Mouse (Mus musculus): ENCODE data around the gene Atad5.

DNA sequence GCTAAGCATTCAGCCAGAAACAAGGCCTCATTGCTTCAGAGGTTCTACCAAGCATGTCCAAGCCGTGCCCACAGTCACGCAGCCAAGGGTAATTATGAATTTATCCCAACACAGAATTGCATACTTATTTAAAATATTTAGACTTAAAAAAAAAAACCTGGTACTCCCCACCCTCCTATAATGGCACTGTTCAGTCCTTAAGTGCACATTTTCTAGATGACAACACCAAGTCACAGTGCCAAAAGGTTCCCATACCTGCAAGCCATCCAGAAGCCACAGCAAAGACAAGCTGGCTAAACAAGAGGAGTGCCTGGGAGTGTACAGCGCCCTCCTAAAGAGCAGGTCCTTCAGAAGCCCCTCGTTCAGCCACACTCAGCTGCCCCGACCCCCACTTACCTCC is 36.0 kb upstream of the Atad5 start:
- TF ChIP-seq CTCF (IDR thresholded peaks at IDR 0.05; ENCODE audit: extremely low read depth, insufficient read length, insufficient replicate concordance, low read depth, low read length), result no peak
- no peak for TF ChIP-seq POLR2A (IDR thresholded peaks at IDR 0.05; ENCODE audit: low read depth, low read length)

All from small intestine, adult 2 months (tissue).